Mouse (Mus musculus): ENCODE measurements around the gene Hist1h2be. TPM values are rescaled to one million over a fixed set of nuclear protein-coding genes. Genes with fewer than 3 reads are reported as not detected.
A peak's percentile ranks its signal among the peaks of the same experiment; 100 is the strongest.

Gene Hist1h2be
- polyA plus RNA-seq, 1 experiment: 0.86 TPM

GRCm38 (mm10) chr13:23583387-23584068 is 37.4 kb downstream of the Hist1h2be start:
- Histone ChIP-seq H3K4me3 (ENCODE audit: insufficient read depth, low read length) (no peak overlapping the region), H3K27ac (ENCODE audit: insufficient read depth, low read depth, low read length) (peak overlapping the region; percentile 75), H3K4me1 (ENCODE audit: control insufficient read depth, insufficient read depth, low read length) (peaks cover 21% of the 10 kb centered on the region)

DNA sequence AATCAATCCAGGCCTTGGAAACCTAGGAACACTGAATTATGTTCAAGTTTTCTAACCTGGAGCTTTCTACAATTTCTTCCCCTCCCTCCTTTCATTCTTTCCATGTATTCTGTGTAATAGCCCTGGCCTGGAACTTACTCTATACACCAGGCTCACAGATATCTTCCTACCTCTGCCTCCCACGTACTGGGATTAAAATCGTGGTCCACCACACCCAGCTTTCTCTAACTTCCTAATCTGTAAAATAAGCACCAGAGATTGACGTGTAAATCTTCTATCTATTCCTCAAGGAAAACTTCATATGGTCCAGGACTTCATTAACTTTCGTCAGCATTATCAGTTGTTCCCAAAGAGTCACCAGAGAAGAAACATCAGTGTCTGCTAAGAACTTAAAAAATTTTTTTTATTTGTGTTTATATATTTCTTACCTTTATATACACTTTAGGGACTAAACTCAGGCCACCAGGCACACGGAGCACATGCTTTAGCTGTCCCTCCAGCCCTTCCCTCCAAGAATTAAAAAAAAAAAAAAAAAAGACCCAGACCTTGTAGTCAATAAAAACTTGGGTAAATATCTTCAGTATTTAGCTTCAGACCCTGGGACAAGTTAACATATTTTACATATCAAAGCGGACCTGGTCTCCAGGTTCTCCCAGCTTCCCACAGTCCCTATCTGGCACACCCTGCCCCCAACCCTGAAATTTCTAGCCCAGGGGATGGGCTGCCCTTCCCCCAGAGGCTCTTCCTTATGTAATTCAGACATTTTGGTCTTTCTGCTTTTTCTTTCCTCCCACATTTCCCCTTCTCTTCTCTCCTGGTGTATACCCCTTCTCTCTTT is 38.5 kb downstream of the Hist1h2be start:
- H3K4me3 ChIP-seq (ENCODE audit: insufficient read depth, low read length): peak overlapping the region; percentile 57
- H3K4me1 ChIP-seq (ENCODE audit: control insufficient read depth, insufficient read depth, low read length): peaks cover 23% of the 10 kb centered on the region
- TF ChIP-seq POLR2A (IDR thresholded peaks at IDR 0.05; ENCODE audit: borderline replicate concordance, low read depth, low read length) (no peak), CTCF (IDR thresholded peaks at IDR 0.05; ENCODE audit: low read depth, low read length) (no peak)
- H3K27ac ChIP-seq (ENCODE audit: insufficient read depth, low read depth, low read length): peak overlapping the region; percentile 75

More at GRCm38 (mm10) chr13:23583387-23584068, 37.4 kb downstream of the Hist1h2be start:
- TF ChIP-seq CTCF (IDR thresholded peaks at IDR 0.05; ENCODE audit: low read depth, low read length) (no peak), POLR2A (IDR thresholded peaks at IDR 0.05; ENCODE audit: borderline replicate concordance, low read depth, low read length) (no peak)

DNA sequence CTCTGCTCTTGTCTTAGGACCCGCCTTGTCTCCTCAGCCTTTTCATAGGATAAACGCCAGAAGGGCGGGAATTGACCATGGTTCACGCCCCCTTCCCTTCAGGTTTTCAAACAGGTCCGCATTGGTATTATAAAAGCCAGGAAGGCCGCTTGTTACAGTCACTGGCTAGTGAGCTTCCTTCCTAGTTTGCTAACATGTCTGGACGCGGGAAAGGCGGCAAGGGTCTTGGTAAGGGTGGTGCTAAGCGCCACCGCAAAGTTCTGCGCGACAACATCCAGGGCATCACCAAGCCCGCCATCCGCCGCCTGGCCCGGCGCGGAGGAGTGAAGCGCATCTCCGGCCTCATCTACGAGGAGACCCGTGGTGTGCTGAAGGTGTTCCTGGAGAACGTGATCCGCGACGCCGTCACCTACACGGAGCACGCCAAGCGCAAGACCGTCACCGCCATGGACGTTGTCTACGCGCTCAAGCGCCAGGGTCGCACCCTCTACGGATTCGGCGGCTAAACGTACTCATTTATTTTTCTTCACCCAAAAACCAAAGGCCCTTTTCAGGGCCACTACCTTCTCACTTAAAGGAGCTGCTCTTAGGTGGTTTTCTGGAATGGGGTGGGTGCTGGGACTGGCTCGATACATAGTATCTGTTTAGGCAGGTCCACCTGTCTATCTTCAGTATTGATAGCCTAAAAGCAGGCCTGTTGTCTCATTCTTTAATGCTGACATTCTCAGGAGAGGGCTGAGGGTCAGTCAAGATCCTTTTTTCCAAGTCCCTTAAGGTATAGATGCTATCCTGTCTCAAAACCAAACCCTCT is 39.3 kb downstream of the Hist1h2be start, which contains the start of gene Hist1h4d:
Gene Hist1h4d, plus strand, starts transcription at position 191 of the 811 bp plus-strand sequence.
- TF ChIP-seq CTCF (IDR thresholded peaks at IDR 0.05; ENCODE audit: low read depth, low read length) (no peak), POLR2A (IDR thresholded peaks at IDR 0.05; ENCODE audit: borderline replicate concordance, low read depth, low read length) (peak; percentile 96)
- H3K4me1 ChIP-seq (ENCODE audit: control insufficient read depth, insufficient read depth, low read length): peaks cover 26% of the 10 kb centered on the region

GRCm38 (mm10) chr13:23577835-23578234 is 43.1 kb downstream of the Hist1h2be start:
- Histone ChIP-seq H3K4me1 (ENCODE audit: control insufficient read depth, insufficient read depth, low read length) (peaks cover 16% of the 10 kb centered on the region), H3K27ac (ENCODE audit: insufficient read depth, low read depth, low read length) (no peak overlapping the region), H3K4me3 (ENCODE audit: insufficient read depth, low read length) (no peak overlapping the region)
- no peak for TF ChIP-seq CTCF (IDR thresholded peaks at IDR 0.05; ENCODE audit: low read depth, low read length)

More for the DNA sequence above, 39.3 kb downstream of the Hist1h2be start, which contains the start of gene Hist1h4d:
- Histone ChIP-seq H3K4me3 (ENCODE audit: insufficient read depth, low read length) (peak within 1 kb of the TSS; percentile 57), H3K27ac (ENCODE audit: insufficient read depth, low read depth, low read length) (peak within 1 kb of the TSS; percentile 75)

GRCm38 (mm10) chr13:23576906-23577639 is 43.9 kb downstream of the Hist1h2be start:
- peaks cover 12% of the 10 kb centered on the region for H3K4me1 ChIP-seq (ENCODE audit: control insufficient read depth, insufficient read depth, low read length)
- H3K27ac ChIP-seq (ENCODE audit: insufficient read depth, low read depth, low read length): peak overlapping the region; percentile 81; the same call in 1 of the 2 replicates
- peak overlapping the region; percentile 63 for H3K4me3 ChIP-seq (ENCODE audit: insufficient read depth, low read length)
- TF ChIP-seq POLR2A (IDR thresholded peaks at IDR 0.05; ENCODE audit: borderline replicate concordance, low read depth, low read length): no peak

DNA sequence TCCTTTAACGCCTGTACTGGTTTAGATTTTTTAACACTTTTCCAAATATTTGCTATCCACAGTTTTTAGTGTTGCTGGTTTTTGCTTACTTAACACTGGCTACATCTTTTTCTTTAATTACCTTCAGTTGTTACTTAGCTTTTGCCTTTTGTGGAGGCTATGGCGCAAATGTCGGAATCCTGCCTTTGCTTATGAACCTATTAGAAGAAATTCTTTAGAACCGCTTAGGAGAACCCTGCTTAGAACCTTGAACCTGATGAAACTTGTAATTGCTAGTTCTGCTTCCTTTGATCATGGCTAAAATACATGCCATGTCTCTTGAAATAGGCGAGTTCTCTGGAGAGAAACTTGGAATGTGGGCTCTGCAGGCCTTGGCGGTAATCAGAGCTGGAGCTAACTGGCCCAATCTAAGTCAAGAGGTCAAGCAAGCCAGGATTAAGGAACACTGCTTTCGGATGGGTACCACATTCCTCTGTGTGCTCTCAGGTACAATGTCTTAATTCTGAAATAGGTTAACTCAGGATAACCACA is 44.5 kb downstream of the Hist1h2be start:
- peak overlapping the region; percentile 63 for H3K4me3 ChIP-seq (ENCODE audit: insufficient read depth, low read length)
- no peak for TF ChIP-seq POLR2A (IDR thresholded peaks at IDR 0.05; ENCODE audit: borderline replicate concordance, low read depth, low read length)
- no peak for TF ChIP-seq CTCF (IDR thresholded peaks at IDR 0.05; ENCODE audit: low read depth, low read length)
- H3K27ac ChIP-seq (ENCODE audit: insufficient read depth, low read depth, low read length): peak overlapping the region; percentile 81
- peaks cover 12% of the 10 kb centered on the region for H3K4me1 ChIP-seq (ENCODE audit: control insufficient read depth, insufficient read depth, low read length)

GRCm38 (mm10) chr13:23575864-23576313 is 45.0 kb downstream of the Hist1h2be start:
- Histone ChIP-seq H3K27ac (ENCODE audit: insufficient read depth, low read depth, low read length) (peak overlapping the region; percentile 81), H3K4me1 (ENCODE audit: control insufficient read depth, insufficient read depth, low read length) (peaks cover 12% of the 10 kb centered on the region), H3K4me3 (ENCODE audit: insufficient read depth, low read length) (peak overlapping the region; percentile 63)

DNA sequence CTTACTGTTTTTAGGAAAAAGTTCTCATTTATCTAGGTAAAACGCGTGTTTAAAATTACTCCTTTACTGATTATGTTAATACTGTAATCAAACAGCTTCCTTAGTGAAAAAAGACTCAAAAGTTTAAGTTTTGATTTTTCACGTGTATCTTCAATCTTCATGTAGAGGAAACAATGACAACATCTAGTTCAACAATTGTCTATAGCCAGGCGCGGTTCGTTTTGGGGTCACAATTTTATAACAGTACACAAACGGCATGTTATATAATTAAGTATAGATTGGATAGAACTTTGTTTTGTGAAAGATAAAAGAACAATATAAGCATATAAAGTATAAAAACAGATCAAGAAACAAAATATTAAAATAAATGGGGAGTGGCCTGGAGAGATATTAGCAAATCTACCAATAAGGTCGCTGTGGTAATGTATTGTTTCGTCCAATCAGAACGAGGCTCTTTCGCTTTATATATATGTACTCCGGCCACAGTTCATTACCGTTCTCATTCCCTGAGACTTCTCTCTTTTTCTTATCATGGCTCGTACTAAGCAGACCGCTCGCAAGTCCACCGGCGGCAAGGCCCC is 45.6 kb downstream of the Hist1h2be start, which contains the start of gene Hist1h3d:
Gene Hist1h3d, plus strand, starts transcription at position 493 of the 581 bp plus-strand sequence.
- TF ChIP-seq POLR2A (IDR thresholded peaks at IDR 0.05; ENCODE audit: borderline replicate concordance, low read depth, low read length) (no peak), CTCF (IDR thresholded peaks at IDR 0.05; ENCODE audit: low read depth, low read length) (no peak)
- Histone ChIP-seq H3K27ac (ENCODE audit: insufficient read depth, low read depth, low read length) (peak within 1 kb of the TSS; percentile 83), H3K4me3 (ENCODE audit: insufficient read depth, low read length) (peak within 1 kb of the TSS; percentile 63), H3K4me1 (ENCODE audit: control insufficient read depth, insufficient read depth, low read length) (peaks cover 10% of the 10 kb centered on the region)

- Histone ChIP-seq H3K4me1 (ENCODE audit: control insufficient read depth, insufficient read depth, low read length) (peaks cover 13% of the 10 kb centered on the region), H3K27ac (ENCODE audit: insufficient read depth, low read depth, low read length) (peak overlapping the region; percentile 83)
Measured at GRCm38 (mm10) chr13:23574546-23575170, 46.3 kb downstream of the Hist1h2be start.

DNA sequence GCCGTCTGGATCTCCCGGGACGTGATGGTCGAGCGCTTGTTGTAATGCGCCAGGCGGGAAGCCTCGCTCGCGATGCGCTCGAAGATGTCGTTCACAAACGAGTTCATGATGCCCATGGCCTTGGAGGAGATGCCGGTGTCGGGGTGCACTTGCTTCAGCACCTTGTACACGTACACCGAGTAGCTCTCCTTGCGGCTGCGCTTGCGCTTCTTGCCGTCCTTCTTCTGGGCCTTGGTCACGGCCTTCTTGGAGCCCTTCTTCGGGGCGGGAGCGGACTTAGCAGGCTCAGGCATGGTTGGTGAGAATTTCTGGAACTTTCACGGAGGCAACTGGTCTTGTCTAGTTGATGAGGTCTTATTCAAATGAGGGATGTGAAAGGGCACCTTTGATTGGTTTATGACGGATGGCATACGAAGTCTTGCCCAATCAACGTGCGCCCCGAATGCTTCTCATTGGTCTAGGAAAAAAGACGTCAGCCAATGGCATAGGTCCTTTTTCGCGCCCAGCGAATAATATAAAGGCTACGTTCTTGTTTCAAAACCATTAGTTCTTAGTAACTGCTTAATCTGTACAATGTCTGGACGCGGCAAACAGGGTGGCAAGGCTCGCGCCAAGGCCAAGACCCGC is 46.9 kb downstream of the Hist1h2be start, which contains the start of the genes Hist1h2bf and Hist1h2ad:
Gene Hist1h2bf, minus strand, starts transcription at position 299 of the 627 bp plus-strand sequence.
Gene Hist1h2ad, plus strand, starts transcription at position 484 of the 627 bp plus-strand sequence.
- Histone ChIP-seq H3K4me3 (ENCODE audit: insufficient read depth, low read length) (peak within 1 kb of the TSS; percentile 53), H3K27ac (ENCODE audit: insufficient read depth, low read depth, low read length) (peak within 1 kb of the TSS; percentile 83), H3K4me1 (ENCODE audit: control insufficient read depth, insufficient read depth, low read length) (peaks cover 15% of the 10 kb centered on the region)

More at GRCm38 (mm10) chr13:23574546-23575170, 46.3 kb downstream of the Hist1h2be start:
- peak overlapping the region; percentile 42; the same call in 1 of the 2 replicates for H3K4me3 ChIP-seq (ENCODE audit: insufficient read depth, low read length)

DNA sequence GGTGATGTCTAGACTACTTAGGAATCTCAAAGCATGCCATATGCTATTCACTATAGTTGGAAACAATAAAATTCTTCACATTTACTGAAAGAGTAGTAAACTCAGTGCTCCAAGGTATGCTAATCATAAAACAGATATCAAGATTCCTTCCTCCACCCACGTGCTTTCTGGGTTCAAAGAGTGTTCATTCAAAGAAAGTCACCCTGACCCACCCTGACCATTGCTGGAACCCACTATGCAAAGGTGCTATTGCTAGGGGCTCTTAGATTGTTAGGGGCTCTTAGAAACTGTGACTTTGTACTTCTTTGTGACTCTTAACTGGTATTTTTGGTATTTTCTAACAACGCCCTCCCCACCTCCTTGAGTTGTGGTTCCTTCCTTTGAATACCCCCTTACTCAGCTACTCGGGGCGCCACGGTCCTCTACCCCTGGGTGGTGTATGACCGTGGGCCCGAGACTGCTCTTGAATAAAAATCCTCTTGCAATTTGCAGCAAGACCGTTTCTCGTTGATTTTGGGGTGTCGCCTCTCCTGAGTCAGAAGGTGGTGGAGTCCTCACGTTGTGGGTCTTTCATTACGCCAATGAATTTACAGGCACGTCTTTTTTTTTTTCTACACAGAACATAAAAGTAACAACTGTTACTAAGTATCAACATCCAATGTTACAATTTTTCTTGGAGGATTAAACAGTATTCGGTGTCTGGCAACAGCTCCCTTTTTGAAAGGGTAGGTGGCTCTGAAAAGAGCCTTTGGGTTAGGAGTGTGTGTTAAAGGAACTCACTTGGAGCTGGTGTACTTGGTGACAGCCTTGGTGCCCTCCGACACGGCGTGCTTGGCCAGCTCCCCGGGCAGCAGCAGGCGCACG is 47.7 kb downstream of the Hist1h2be start:
- peaks cover 15% of the 10 kb centered on the region for H3K4me1 ChIP-seq (ENCODE audit: control insufficient read depth, insufficient read depth, low read length)
- H3K4me3 ChIP-seq (ENCODE audit: insufficient read depth, low read length): peak overlapping the region; percentile 53
- H3K27ac ChIP-seq (ENCODE audit: insufficient read depth, low read depth, low read length): peak overlapping the region; percentile 81
